Mouse (Mus musculus) cortical plate, adult 2 months (tissue): ENCODE data around the gene Rab5b. TPM values are rescaled to one million over a fixed set of nuclear protein-coding genes. Genes with fewer than 3 reads are reported as not detected.

Experiments used
- H3K27ac ChIP-seq: fragments of 200-500 bp; 2 replicates; pipeline ENCODE4 v1.5.1; 2012; ENCODE audit warnings: low read length, control low read depth, inconsistent platforms; ENCODE audit not compliant: insufficient read depth
- H3K4me1 ChIP-seq: fragments of 200-500 bp; 2 replicates; pipeline ENCODE4 v1.6.1; 2011; ENCODE audit warnings: low read length; ENCODE audit not compliant: control insufficient read depth, insufficient read depth
- H3K4me3 ChIP-seq: fragments of 200-500 bp; 2 replicates; pipeline ENCODE4 v1.5.1; 2011; ENCODE audit warnings: mild to moderate bottlenecking, low read length, control low read depth; ENCODE audit not compliant: insufficient read depth
- CTCF ChIP-seq: fragments of 200-500 bp; IDR thresholded peaks from 2 replicates; pipeline ENCODE4 v1.5.1; 2011; ENCODE audit warnings: mild to moderate bottlenecking, control low read depth, low read length; ENCODE audit not compliant: insufficient read depth; ENCODE audit errors: extremely low read depth
- POLR2A ChIP-seq: fragments of 200-500 bp; IDR thresholded peaks from 2 replicates; pipeline ENCODE4 v1.6.1; 2011; ENCODE audit warnings: mild to moderate bottlenecking, low read length, control low read depth; ENCODE audit not compliant: insufficient read depth; ENCODE audit errors: extremely low read depth
- polyA plus RNA-seq: library from polyadenylated mRNA; depleted of rRNA; stranded (reverse); fragments of >200 nt; gene quantifications from 2 replicates; pipeline ENCODE4 v1.2.3, GENCODE M21; 2012

Gene Rab5b
- polyA plus RNA-seq, 1 experiment = 125 TPM

GRCm38 (mm10) chr10:128665806-128666205, 30.3 kb downstream of the Rab5b start:
- Histone ChIP-seq H3K4me1 (no peaks in the 10 kb centered on the region), H3K27ac (no peak overlapping the region), H3K4me3 (no peak overlapping the region)
- TF ChIP-seq POLR2A = no peak
- TF ChIP-seq CTCF = no peak

GRCm38 (mm10) chr10:128665307-128665706, 30.8 kb downstream of the Rab5b start:
- no peak overlapping the region for H3K27ac ChIP-seq
- H3K4me1 ChIP-seq = no peaks in the 10 kb centered on the region
- no peak for TF ChIP-seq POLR2A
- TF ChIP-seq CTCF = no peak
- no peak overlapping the region for H3K4me3 ChIP-seq

- Histone ChIP-seq H3K4me3 (no peak overlapping the region), H3K4me1 (no peaks in the 10 kb centered on the region), H3K27ac (no peak overlapping the region)
- TF ChIP-seq POLR2A = no peak
- no peak for TF ChIP-seq CTCF
Measured at GRCm38 (mm10) chr10:128664808-128665207, 31.3 kb downstream of the Rab5b start.

- no peak overlapping the region for H3K4me3 ChIP-seq
- no peak overlapping the region for H3K27ac ChIP-seq
- H3K4me1 ChIP-seq = no peaks in the 10 kb centered on the region
- no peak for TF ChIP-seq POLR2A
- TF ChIP-seq CTCF = no peak
Measured at GRCm38 (mm10) chr10:128663441-128664220, 32.4 kb downstream of the Rab5b start.

GRCm38 (mm10) chr10:128662465-128662864, 33.6 kb downstream of the Rab5b start:
- no peak overlapping the region for H3K27ac ChIP-seq

GRCm38 (mm10) chr10:128659490-128659889, 36.6 kb downstream of the Rab5b start:
- H3K4me3 ChIP-seq = no peak overlapping the region
- no peak for TF ChIP-seq POLR2A
- TF ChIP-seq CTCF = no peak
- H3K27ac ChIP-seq = no peak overlapping the region
- H3K4me1 ChIP-seq = no peaks in the 10 kb centered on the region

More at GRCm38 (mm10) chr10:128662465-128662864, 33.6 kb downstream of the Rab5b start:
- H3K4me1 ChIP-seq = no peaks in the 10 kb centered on the region
- no peak overlapping the region for H3K4me3 ChIP-seq
- TF ChIP-seq POLR2A = no peak
- TF ChIP-seq CTCF = no peak

- Histone ChIP-seq H3K4me3 (no peak overlapping the region), H3K27ac (no peak overlapping the region), H3K4me1 (no peaks in the 10 kb centered on the region)
- TF ChIP-seq CTCF = no peak
Measured at GRCm38 (mm10) chr10:128657844-128658243, 38.2 kb downstream of the Rab5b start.

GRCm38 (mm10) chr10:128656731-128657130, 39.3 kb downstream of the Rab5b start:
- H3K27ac ChIP-seq = no peak overlapping the region
- no peak for TF ChIP-seq POLR2A
- TF ChIP-seq CTCF = no peak
- H3K4me1 ChIP-seq = no peaks in the 10 kb centered on the region
- no peak overlapping the region for H3K4me3 ChIP-seq

GRCm38 (mm10) chr10:128655254-128655653, 40.8 kb downstream of the Rab5b start:
- H3K4me1 ChIP-seq = no peaks in the 10 kb centered on the region
- no peak for TF ChIP-seq POLR2A
- no peak overlapping the region for H3K27ac ChIP-seq
- H3K4me3 ChIP-seq = no peak overlapping the region

- Histone ChIP-seq H3K27ac (no peak overlapping the region), H3K4me3 (no peak overlapping the region), H3K4me1 (no peaks in the 10 kb centered on the region)
- TF ChIP-seq CTCF (no peak), POLR2A (no peak)
Measured at GRCm38 (mm10) chr10:128653866-128654265, 42.2 kb downstream of the Rab5b start.
